Mouse (Mus musculus): ENCODE data around the gene Cdkal1. TPM values are rescaled to one million over a fixed set of nuclear protein-coding genes. Genes with fewer than 3 reads are reported as not detected.

Cdkal1 gene
- total and polyA plus RNA-seq, 3 experiments, result 8.7 to 13.7 (median 9.5) TPM

DNA sequence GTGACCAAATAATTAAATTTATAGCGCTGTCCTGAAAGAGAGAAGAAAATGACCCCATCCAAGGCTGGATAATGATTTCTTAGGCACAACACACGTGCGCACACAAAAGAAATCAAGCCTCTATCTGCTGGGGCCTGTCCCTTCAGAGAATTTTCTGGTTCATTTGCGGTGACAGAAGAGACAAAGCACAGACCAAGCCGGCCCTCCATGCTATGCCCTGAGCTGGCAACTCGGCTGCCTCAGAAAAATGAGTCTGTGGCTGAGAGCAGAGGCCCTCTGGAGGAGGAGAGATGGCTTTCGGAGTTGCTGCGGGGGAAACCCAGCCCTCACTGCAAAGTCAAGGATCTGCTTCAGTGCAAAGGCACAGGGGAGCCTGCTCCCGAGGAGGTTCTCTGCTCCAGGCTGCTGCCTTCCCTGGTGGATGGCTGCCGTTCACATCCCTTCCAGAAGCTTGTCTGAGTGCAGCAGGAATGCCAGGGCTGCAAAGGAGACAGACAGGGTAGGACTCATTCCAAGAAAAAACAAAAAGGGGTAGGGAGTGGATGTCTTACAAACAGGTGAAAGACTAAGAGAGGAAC is 633.1 kb downstream of the Cdkal1 start:
- Histone ChIP-seq H3K9ac (ENCODE audit: insufficient read depth, low read depth) (no peak overlapping the region), H3K9me3 (replicated peaks; ENCODE audit: low read length) (peaks cover 10% of the 10 kb centered on the region), H3K4me1 (ENCODE audit: control insufficient read depth in 1 of 2, insufficient read depth in 2 of 2) (peaks cover 5 to 39% of the 10 kb centered on the region in 2 experiments; a peak in 3 of 4 replicates), H3K27me3 (replicated peaks) (no peaks in the 10 kb centered on the region), H3K4me3 (replicated peaks in 1 of 3; ENCODE audit: low read depth in 2 of 3, low read length in 2 of 3, poor library complexity in 1 of 3) (no peak overlapping the region), H3K79me2 (replicated peaks; ENCODE audit: control insufficient read depth, extremely low read depth, insufficient read depth, poor library complexity, severe bottlenecking) (no peaks in the 10 kb centered on the region), H3K4me2 (ENCODE audit: insufficient read depth, low read depth, poor library complexity, severe bottlenecking) (no peak overlapping the region), H3K27ac (ENCODE audit: insufficient read depth, low read depth) (no peak overlapping the region), H3K36me3 (replicated peaks in 1 of 2; ENCODE audit: control insufficient read depth in 1 of 2, insufficient read depth in 1 of 2, low read length in 1 of 2) (no peaks in the 10 kb centered on the region)
- in situ Hi-C loops (cut with MboI; ENCODE audit: low pct_ligation_motif_present, low pct_unique_long_range_greater_than_20kb, low sequenced_read_pairs) (no loop called here), dilution Hi-C loops (cut with MboI; ENCODE audit: extremely low pct_ligation_motif_present, extremely low pct_unique_long_range_greater_than_20kb, low sequenced_read_pairs) (no loop called here)
- no peak for DNase-seq (ENCODE audit: extremely low read depth)
- TF ChIP-seq TBP (conservative IDR thresholded peaks at IDR 0.05; ENCODE audit: low read depth, low read length) (no peak), MAFK (IDR thresholded peaks at IDR 0.05; ENCODE audit: insufficient replicate concordance, low read length) (no peak), NRF1 (IDR thresholded peaks at IDR 0.05; ENCODE audit: low read depth, low read length) (no peak), IRF4 (IDR thresholded peaks at IDR 0.05; ENCODE audit: low read depth, low read length) (no peak), SIN3A (IDR thresholded peaks at IDR 0.05; ENCODE audit: low read length) (no peak), EP300 (IDR thresholded peaks at IDR 0.05; ENCODE audit: low read length) (no peak), PAX5 (IDR thresholded peaks at IDR 0.05; ENCODE audit: low read length) (no peak), MAX (IDR thresholded peaks at IDR 0.05; ENCODE audit: low read length) (no peak), ZKSCAN1 (IDR thresholded peaks at IDR 0.05; ENCODE audit: borderline replicate concordance, low read depth, low read length) (no peak), MEF2A (IDR thresholded peaks at IDR 0.05; ENCODE audit: borderline replicate concordance, low read depth, low read length) (no peak)

DNA sequence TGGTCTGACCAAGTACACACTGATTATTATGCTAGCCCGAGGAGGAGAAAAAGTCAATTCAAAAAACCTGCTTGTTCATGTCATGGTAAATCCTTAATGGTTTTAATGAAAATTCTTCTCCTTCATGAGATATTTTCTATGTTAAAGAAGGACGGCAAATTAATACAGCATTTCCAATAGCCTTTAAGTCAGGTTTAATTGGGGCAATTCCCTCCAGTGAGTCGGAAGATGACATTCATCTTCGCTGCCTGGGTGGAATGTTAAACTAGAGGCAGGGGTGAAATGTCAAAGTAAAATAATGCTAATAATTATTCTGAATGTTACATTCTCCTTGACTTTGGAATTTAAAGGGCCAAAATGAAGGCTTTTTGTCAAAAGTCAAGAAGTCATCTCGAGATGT is 633.8 kb downstream of the Cdkal1 start:
- Histone ChIP-seq H3K4me1 (ENCODE audit: control insufficient read depth in 1 of 2, insufficient read depth in 2 of 2) (peaks cover 5 to 35% of the 10 kb centered on the region in 2 experiments; a peak in 3 of 4 replicates), H3K4me2 (ENCODE audit: insufficient read depth, low read depth, poor library complexity, severe bottlenecking) (no peak overlapping the region), H3K79me2 (replicated peaks; ENCODE audit: control insufficient read depth, extremely low read depth, insufficient read depth, poor library complexity, severe bottlenecking) (no peaks in the 10 kb centered on the region), H3K9ac (ENCODE audit: insufficient read depth, low read depth) (no peak overlapping the region), H3K36me3 (replicated peaks in 1 of 2; ENCODE audit: control insufficient read depth in 1 of 2, insufficient read depth in 1 of 2, low read length in 1 of 2) (no peaks in the 10 kb centered on the region), H3K9me3 (replicated peaks; ENCODE audit: low read length) (peaks cover 10% of the 10 kb centered on the region), H3K27ac (ENCODE audit: insufficient read depth, low read depth) (no peak overlapping the region), H3K4me3 (replicated peaks in 1 of 3; ENCODE audit: low read depth in 2 of 3, low read length in 2 of 3, poor library complexity in 1 of 3) (no peak overlapping the region), H3K27me3 (replicated peaks) (no peaks in the 10 kb centered on the region)
- DNase-seq (ENCODE audit: extremely low read depth), result no peak
- dilution Hi-C loops (cut with MboI; ENCODE audit: extremely low pct_ligation_motif_present, extremely low pct_unique_long_range_greater_than_20kb, low sequenced_read_pairs) (no loop called here), in situ Hi-C loops (cut with MboI; ENCODE audit: low pct_ligation_motif_present, low pct_unique_long_range_greater_than_20kb, low sequenced_read_pairs) (no loop called here)
- TF ChIP-seq RCOR1 (conservative IDR thresholded peaks at IDR 0.05; ENCODE audit: low read depth, low read length), result no peak
- TF ChIP-seq PAX5 (IDR thresholded peaks at IDR 0.05; ENCODE audit: low read length), result no peak
- TF ChIP-seq SIN3A (IDR thresholded peaks at IDR 0.05; ENCODE audit: low read length), result no peak
- no peak for TF ChIP-seq NELFE (IDR thresholded peaks at IDR 0.05; ENCODE audit: low read depth, low read length)
- TF ChIP-seq JUN (IDR thresholded peaks at IDR 0.05; ENCODE audit: insufficient read depth, low read depth, low read length), result no peak
- TF ChIP-seq MEF2A (IDR thresholded peaks at IDR 0.05; ENCODE audit: borderline replicate concordance, low read depth, low read length), result no peak
- TF ChIP-seq MAZ (IDR thresholded peaks at IDR 0.05; ENCODE audit: low read depth, low read length), result no peak
- TF ChIP-seq ZMIZ1 (IDR thresholded peaks at IDR 0.05; ENCODE audit: low read depth, low read length), result no peak
- TF ChIP-seq MAX (IDR thresholded peaks at IDR 0.05; ENCODE audit: low read length), result no peak
- no peak for TF ChIP-seq CTCF (conservative IDR thresholded peaks at IDR 0.05 in 1 of 2, IDR thresholded peaks at IDR 0.05 in 1 of 2; ENCODE audit: low read depth in 2 of 2, low read length in 2 of 2)
- TF ChIP-seq RAD21 (IDR thresholded peaks at IDR 0.05; ENCODE audit: low read depth, low read length), result no peak
- TF ChIP-seq BHLHE40 (IDR thresholded peaks at IDR 0.05; ENCODE audit: low read depth, low read length), result no peak
- no peak for TF ChIP-seq USF1 (IDR thresholded peaks at IDR 0.05; ENCODE audit: low read depth, low read length)
- no peak for TF ChIP-seq HCFC1 (IDR thresholded peaks at IDR 0.05; ENCODE audit: low read depth, low read length)
- no peak for TF ChIP-seq ZKSCAN1 (IDR thresholded peaks at IDR 0.05; ENCODE audit: borderline replicate concordance, low read depth, low read length)
- no peak for TF ChIP-seq JUND (conservative IDR thresholded peaks at IDR 0.05; ENCODE audit: low read depth, low read length)
- no peak for TF ChIP-seq ETS1 (conservative IDR thresholded peaks at IDR 0.05; ENCODE audit: low read depth, low read length)
